Mouse (Mus musculus): ENCODE data around the gene Trmo. TPM values are rescaled to one million over a fixed set of nuclear protein-coding genes. Genes with fewer than 3 reads are reported as not detected.

The Trmo gene
- polyA plus RNA-seq, 1 experiment from 2014 or later, result 11.5 TPM

DNA sequence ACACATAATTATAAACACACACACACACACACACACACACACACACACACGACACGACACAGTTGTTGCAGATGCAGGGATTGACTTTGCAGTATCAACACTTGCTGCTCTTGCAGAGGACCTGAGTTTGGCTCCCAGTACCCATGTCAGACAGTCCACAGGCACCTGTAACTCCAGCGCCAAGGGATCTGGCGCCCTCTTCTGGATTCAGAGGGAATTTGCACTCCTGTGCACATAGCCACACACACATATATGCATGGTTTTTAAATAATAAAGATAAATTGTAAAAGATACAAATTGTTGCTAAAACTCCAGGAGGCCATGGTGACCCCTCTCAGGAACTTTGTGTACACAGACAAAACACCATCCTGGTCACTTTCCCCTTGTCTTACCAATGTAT lies 20.2 kb downstream of the Trmo start:
- Histone ChIP-seq H3K4me2 (no peak overlapping the region), H3K27me3 (replicated peaks) (peaks cover 79% of the 10 kb centered on the region), H3K27ac (no peak overlapping the region), H3K4me3 (no peak overlapping the region), H3K9me3 (replicated peaks) (peaks cover 4% of the 10 kb centered on the region), H3K4me1 (no peaks in the 10 kb centered on the region), H3K9ac (no peak overlapping the region), H3K36me3 (no peaks in the 10 kb centered on the region)
- no peak for ATAC-seq
- 63% methylated on average over 4 of the region's 4 CpGs for WGBS (ENCODE audit: insufficient replicate concordance)

DNA sequence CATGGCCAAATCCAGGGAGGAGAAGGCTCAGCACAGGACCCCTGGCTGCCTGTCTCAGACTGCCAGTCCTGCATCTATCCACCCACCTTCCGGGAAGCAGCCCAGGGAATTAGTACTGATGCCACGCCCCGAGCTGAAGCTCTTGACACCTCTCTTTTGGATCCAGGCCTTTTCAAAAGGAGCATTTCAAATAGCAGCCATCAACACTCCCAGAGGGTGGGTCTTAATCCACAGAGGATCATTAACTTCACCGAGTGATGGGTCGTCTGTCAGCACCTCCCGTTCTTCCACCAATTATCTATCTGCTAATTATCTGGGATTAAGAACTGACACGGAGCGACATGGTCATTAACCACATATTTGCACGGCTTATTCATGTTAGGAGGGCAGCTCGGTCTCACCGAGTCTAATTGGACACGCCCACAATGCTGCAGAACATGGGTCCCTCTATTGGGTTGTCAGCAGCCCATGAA lies 21.7 kb downstream of the Trmo start:
- Histone ChIP-seq H3K27ac (no peak overlapping the region), H3K9me3 (replicated peaks) (peaks cover 4% of the 10 kb centered on the region), H3K4me3 (no peak overlapping the region), H3K9ac (no peak overlapping the region), H3K4me2 (no peak overlapping the region), H3K36me3 (no peaks in the 10 kb centered on the region), H3K4me1 (no peaks in the 10 kb centered on the region), H3K27me3 (replicated peaks) (peaks cover 74% of the 10 kb centered on the region)
- WGBS (ENCODE audit: insufficient replicate concordance), result 12% methylated on average over 12 of the region's 12 CpGs
- no peak for ATAC-seq

DNA sequence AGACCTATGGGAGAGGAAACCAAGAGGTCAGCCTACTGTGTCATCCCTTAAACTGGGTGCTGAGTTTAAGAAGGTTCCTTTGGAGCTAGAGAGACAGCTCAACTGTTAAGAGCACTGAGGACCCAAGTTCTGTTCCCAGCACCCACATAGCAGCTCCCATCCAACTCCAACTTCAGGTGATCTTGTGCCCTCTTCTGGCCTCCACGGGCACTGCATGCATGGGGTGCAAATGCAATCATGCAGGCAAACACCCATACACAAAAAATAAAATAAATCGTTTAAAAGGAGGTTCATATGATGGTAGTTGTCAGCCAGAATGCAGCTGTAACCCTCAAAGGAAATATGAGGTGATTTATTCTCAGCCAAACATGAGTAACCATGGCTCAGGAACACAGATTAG lies 24.9 kb downstream of the Trmo start:
- ATAC-seq, result no peak
- H3K9me3 ChIP-seq (replicated peaks), result peaks cover 4% of the 10 kb centered on the region
- H3K27me3 ChIP-seq (replicated peaks), result peaks cover 45% of the 10 kb centered on the region
- H3K36me3 ChIP-seq, result no peaks in the 10 kb centered on the region
- no peaks in the 10 kb centered on the region for H3K4me1 ChIP-seq
- no peak overlapping the region for H3K9ac ChIP-seq
- H3K27ac ChIP-seq, result no peak overlapping the region
- 55% methylated on average over 2 of the region's 2 CpGs for WGBS (ENCODE audit: insufficient replicate concordance)
- H3K4me3 ChIP-seq, result no peak overlapping the region
- H3K4me2 ChIP-seq, result no peak overlapping the region

DNA sequence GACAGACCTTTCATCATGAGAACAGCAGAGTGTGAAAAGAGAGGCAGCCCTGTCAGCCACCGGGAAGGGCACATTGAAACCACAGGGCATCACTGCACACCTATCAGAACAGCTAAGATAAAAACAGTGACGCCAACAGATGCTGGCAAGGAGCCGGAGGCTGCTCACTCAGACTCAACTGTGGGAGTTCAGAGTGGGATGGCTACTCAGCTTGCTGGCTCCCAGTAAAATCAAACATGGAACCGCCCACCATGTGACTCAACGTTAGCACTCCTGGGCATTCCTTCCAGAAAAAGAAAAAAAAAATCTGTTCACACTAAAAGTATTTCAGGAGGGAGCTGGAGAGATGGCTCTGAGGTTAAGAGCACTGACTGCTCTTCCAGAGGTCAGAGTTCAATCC lies 28.0 kb downstream of the Trmo start:
- H3K4me1 ChIP-seq, result no peaks in the 10 kb centered on the region
- no peak overlapping the region for H3K4me2 ChIP-seq
- H3K9ac ChIP-seq, result no peak overlapping the region
- WGBS (ENCODE audit: insufficient replicate concordance), result 65% methylated on average over 5 of the region's 5 CpGs
- no peak overlapping the region for H3K27ac ChIP-seq
- H3K27me3 ChIP-seq (replicated peaks), result peaks cover 30% of the 10 kb centered on the region
- peaks cover 4% of the 10 kb centered on the region; the same call in 1 of the 2 replicates for H3K9me3 ChIP-seq (replicated peaks)
- no peaks in the 10 kb centered on the region for H3K36me3 ChIP-seq
- no peak overlapping the region for H3K4me3 ChIP-seq
- no peak for ATAC-seq

DNA sequence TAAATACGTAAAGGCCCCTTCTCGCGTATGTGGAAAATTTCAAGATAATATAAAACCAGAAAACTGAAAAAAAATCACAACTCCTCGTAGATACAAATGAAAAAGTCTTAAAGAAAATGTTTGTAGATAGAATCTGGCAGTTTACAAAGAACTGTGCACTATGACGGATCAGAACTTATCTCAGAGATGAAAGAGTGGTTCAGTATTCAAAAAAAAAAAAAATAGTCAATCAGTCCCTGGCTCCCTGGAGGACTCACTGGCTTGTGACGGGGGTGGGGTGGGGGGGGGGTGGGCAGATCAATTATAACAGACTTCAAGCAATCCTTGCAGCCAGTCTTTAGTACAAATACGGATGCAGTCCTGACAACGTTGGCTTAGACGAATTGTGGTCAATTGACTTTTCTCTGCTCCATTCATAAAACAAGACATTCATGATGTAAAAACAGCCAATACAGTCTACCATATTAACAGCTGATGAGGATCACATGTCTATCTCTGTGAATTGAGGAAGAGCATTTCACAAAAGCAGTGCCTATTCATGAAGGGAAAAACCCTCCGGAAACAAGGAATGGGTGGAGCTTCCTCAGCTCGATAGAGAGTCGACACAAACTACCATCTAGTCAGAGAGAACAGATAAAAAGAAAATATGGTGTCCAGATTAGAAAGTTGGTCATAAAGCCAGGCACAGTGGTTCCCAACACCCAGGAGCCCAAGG lies 29.5 kb downstream of the Trmo start:
- 55% methylated on average over 12 of the region's 12 CpGs for WGBS (ENCODE audit: insufficient replicate concordance)
- Histone ChIP-seq H3K36me3 (no peaks in the 10 kb centered on the region), H3K27me3 (replicated peaks) (peaks cover 30% of the 10 kb centered on the region), H3K9ac (no peak overlapping the region), H3K4me1 (no peaks in the 10 kb centered on the region), H3K4me3 (no peak overlapping the region), H3K4me2 (no peak overlapping the region), H3K9me3 (replicated peaks) (peaks cover 4% of the 10 kb centered on the region; the same call in 1 of the 2 replicates), H3K27ac (no peak overlapping the region)
- no peak for ATAC-seq

- 43% methylated on average over 12 of the region's 12 CpGs for WGBS (ENCODE audit: insufficient replicate concordance)
- ATAC-seq, result no peak
Measured at GRCm38 (mm10) chr4:46356351-46357133, 32.7 kb downstream of the Trmo start.

DNA sequence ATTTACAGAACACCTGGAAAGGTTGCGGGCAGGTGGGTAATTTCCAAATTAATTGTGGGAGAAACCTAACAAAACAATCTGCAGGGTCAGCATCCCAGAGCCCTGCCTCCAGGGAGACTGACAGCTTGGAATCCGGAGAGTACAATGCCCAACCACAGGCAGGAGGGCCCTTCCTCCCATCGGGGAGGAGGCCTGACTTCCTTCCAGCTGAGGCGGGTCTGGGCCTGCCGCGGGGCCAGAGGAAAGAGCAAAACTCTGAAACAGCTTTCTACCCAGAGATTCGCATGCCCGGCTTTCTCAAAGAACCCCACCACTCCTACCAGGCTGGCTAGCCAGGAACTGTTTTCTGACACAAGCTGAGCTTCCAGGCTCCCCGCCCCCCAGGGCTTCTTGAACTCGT lies 36.2 kb downstream of the Trmo start:
- Histone ChIP-seq H3K27ac (no peak overlapping the region), H3K36me3 (no peaks in the 10 kb centered on the region), H3K9me3 (replicated peaks) (no peaks in the 10 kb centered on the region), H3K27me3 (replicated peaks) (peaks cover 90% of the 10 kb centered on the region), H3K9ac (no peak overlapping the region), H3K4me2 (no peak overlapping the region), H3K4me1 (no peaks in the 10 kb centered on the region), H3K4me3 (no peak overlapping the region)
- 20% methylated on average over 10 of the region's 10 CpGs for WGBS (ENCODE audit: insufficient replicate concordance)
- no peak for ATAC-seq

More at GRCm38 (mm10) chr4:46356351-46357133, 32.7 kb downstream of the Trmo start:
- Histone ChIP-seq H3K4me1 (no peaks in the 10 kb centered on the region), H3K9ac (no peak overlapping the region), H3K4me3 (no peak overlapping the region), H3K27me3 (replicated peaks) (peaks cover 55% of the 10 kb centered on the region), H3K4me2 (no peak overlapping the region), H3K9me3 (replicated peaks) (no peaks in the 10 kb centered on the region), H3K36me3 (no peaks in the 10 kb centered on the region), H3K27ac (no peak overlapping the region)

GRCm38 (mm10) chr4:46349530-46349929 lies 39.7 kb downstream of the Trmo start:
- Histone ChIP-seq H3K9me3 (replicated peaks) (no peaks in the 10 kb centered on the region), H3K9ac (no peak overlapping the region), H3K36me3 (no peaks in the 10 kb centered on the region), H3K27ac (no peak overlapping the region), H3K4me1 (peaks cover 8% of the 10 kb centered on the region), H3K4me3 (no peak overlapping the region), H3K4me2 (no peak overlapping the region), H3K27me3 (replicated peaks) (peaks cover 96% of the 10 kb centered on the region)
- ATAC-seq, result no peak
- WGBS (ENCODE audit: insufficient replicate concordance), result 41% methylated on average over 5 of the region's 5 CpGs

GRCm38 (mm10) chr4:46348897-46349296 lies 40.3 kb downstream of the Trmo start:
- H3K27ac ChIP-seq, result no peak overlapping the region
- H3K4me2 ChIP-seq, result no peak overlapping the region
- ATAC-seq, result no peak
- H3K36me3 ChIP-seq, result no peaks in the 10 kb centered on the region
- H3K4me3 ChIP-seq, result no peak overlapping the region
- no peak overlapping the region for H3K9ac ChIP-seq
- H3K9me3 ChIP-seq (replicated peaks), result no peaks in the 10 kb centered on the region
- peaks cover 100% of the 10 kb centered on the region for H3K27me3 ChIP-seq (replicated peaks)
- H3K4me1 ChIP-seq, result peaks cover 14% of the 10 kb centered on the region
- 34% methylated on average over 9 of the region's 9 CpGs for WGBS (ENCODE audit: insufficient replicate concordance)

DNA sequence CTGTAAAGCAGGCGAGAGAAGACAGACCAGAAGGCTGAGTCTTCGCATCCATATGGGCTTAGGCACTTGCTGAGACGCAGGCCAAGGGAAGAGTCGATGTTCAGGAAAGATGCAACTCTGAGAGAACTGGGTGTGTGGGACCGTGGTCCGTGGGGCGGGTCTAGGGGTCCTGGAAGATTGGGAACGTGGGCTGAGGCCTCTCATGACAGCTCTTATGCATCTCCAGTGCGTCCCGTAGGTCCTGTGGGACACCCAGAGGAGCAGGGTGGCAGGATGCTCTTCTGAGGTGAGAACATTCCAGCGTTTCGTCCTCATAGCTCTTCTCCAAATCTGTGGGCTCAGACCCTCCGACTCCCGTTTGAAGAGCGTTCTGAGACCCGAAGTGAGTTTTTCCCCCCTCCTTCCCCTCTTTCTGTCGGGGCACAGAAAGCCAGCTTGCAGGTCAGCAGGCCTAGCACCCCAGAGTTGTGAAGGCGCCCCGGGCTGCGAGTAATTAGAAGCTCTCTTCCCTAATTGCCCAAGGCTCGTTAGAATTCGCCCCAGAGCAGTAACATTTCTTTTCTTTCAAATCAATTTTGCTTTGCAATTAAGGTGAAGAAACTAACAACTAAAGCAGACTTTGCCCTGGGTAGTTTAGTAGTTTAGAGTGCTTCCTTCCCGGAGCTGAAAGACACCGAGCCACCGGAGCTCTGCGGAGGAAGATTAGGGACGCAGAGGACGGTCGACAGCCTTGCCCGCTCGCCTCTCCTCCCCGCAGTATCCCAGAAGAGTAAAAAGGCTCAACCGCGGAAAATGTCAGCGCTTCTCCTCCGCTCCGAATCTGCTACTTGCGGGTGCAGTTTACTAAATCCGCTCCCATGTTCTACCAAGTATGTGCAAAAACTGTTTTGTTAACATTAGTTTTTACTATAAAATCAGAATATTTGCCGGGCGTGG lies 41.4 kb downstream of the Trmo start:
- no peaks in the 10 kb centered on the region for H3K9me3 ChIP-seq (replicated peaks)
- H3K27me3 ChIP-seq (replicated peaks), result peaks cover 100% of the 10 kb centered on the region
- no peak for ATAC-seq
- H3K36me3 ChIP-seq, result no peaks in the 10 kb centered on the region
- no peak overlapping the region for H3K4me3 ChIP-seq
- no peak overlapping the region for H3K9ac ChIP-seq
- peaks cover 21% of the 10 kb centered on the region for H3K4me1 ChIP-seq
- 3% methylated on average over 41 of the region's 41 CpGs for WGBS (ENCODE audit: insufficient replicate concordance)
- H3K27ac ChIP-seq, result no peak overlapping the region
- H3K4me2 ChIP-seq, result no peak overlapping the region

GRCm38 (mm10) chr4:46347141-46347540 lies 42.1 kb downstream of the Trmo start:
- H3K4me2 ChIP-seq, result no peak overlapping the region
- peaks cover 21% of the 10 kb centered on the region for H3K4me1 ChIP-seq
- no peaks in the 10 kb centered on the region for H3K36me3 ChIP-seq
- peaks cover 100% of the 10 kb centered on the region for H3K27me3 ChIP-seq (replicated peaks)
- no peak for ATAC-seq
- H3K4me3 ChIP-seq, result no peak overlapping the region
- H3K9me3 ChIP-seq (replicated peaks), result no peaks in the 10 kb centered on the region
- 7% methylated on average over 4 of the region's 4 CpGs for whole genome bisulfite sequencing (ENCODE audit: insufficient replicate concordance)
- H3K9ac ChIP-seq, result no peak overlapping the region
- H3K27ac ChIP-seq, result no peak overlapping the region
